Mouse (Mus musculus): ENCODE data around the gene Ccr7.

Ccr7 gene

GRCm38 (mm10) chr11:99136961-99137360 lies 17.9 kb downstream of the Ccr7 start:
- DNase-seq = no peak

DNA sequence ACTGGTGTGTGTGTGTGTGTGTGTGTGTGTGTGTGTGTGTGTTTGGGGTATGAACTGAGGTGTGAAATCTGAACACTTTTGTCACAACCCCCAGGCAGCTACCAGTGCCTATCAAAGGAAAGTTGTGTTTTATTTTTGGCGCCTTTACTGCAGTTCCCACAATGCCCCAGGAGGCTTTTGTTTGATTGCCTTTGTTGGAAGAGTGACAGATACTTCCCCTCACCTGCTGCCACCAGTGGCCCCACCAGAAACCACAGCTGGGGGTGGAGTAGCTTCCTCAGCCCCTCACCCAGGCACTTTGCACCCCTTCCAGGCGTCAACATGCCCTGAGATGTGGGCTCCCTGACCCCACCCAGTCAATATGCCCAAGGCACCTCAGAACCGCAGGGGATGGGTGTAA lies 18.5 kb downstream of the Ccr7 start:
- no peak for DNase-seq

DNA sequence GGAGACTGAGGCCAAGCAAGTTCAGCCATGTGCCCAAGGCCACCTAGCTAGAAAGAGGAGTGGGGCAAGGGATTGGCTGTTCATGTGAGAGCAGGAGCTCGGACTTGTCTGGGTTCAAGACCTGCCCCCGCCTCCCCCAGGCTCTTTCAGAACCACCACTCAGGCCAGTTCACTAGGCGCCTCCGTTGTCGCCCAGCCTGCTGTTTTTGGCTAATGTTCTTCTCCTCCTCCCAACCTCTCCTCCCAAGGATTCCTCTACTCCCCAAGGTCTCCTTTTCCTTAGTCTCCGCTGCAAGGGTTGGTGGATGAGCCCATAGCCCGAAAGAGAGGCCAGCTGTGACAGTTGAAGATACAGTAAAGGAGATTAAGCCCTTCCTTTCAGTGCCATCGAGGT lies 19.8 kb downstream of the Ccr7 start:
- no peak for DNase-seq

GRCm38 (mm10) chr11:99134266-99135046 lies 20.4 kb downstream of the Ccr7 start:
- no peak for DNase-seq

- DNase-seq = no peak
Measured at GRCm38 (mm10) chr11:99133285-99133897, 21.5 kb downstream of the Ccr7 start.

- DNase-seq = no peak
Measured at GRCm38 (mm10) chr11:99132091-99132730, 22.7 kb downstream of the Ccr7 start.

- DNase-seq = no peak
Measured at GRCm38 (mm10) chr11:99131463-99131840, 23.4 kb downstream of the Ccr7 start.

GRCm38 (mm10) chr11:99130736-99131462 lies 24.0 kb downstream of the Ccr7 start:
- DNase-seq = no peak

GRCm38 (mm10) chr11:99129287-99129686 lies 25.6 kb downstream of the Ccr7 start:
- no peak for DNase-seq

- peak; percentile 56 to 66 for DNase-seq
Measured at GRCm38 (mm10) chr11:99127785-99128682, 26.8 kb downstream of the Ccr7 start.

GRCm38 (mm10) chr11:99126482-99127253 lies 28.2 kb downstream of the Ccr7 start:
- DNase-seq = no peak

GRCm38 (mm10) chr11:99124635-99125029 lies 30.2 kb downstream of the Ccr7 start:
- DNase-seq = no peak

- peak; percentile 76 to 87 for DNase-seq
Measured at GRCm38 (mm10) chr11:99123977-99124634, 30.8 kb downstream of the Ccr7 start.

- no peak for DNase-seq
Measured at GRCm38 (mm10) chr11:99122703-99123102, 32.2 kb downstream of the Ccr7 start.

DNA sequence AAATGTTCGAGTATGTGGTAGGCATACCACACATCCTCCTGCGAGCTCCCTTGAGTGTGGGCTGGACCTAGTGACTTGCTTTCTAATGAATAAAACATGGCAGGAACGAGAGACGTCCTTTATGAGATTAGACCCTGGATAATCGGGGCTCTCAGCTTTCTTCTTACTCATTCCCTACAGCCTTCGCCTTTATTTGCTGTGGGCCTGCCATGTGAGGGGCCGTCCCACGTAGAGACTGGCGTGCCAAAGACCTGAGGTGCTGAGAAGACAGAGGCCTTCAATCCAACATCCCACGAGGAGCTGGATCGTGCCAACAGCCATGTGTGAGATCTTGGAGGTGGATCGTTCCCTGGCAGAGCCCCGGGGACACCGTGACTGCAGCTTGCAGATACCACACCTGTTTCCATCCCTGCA lies 33.7 kb downstream of the Ccr7 start:
- DNase-seq = no peak

DNA sequence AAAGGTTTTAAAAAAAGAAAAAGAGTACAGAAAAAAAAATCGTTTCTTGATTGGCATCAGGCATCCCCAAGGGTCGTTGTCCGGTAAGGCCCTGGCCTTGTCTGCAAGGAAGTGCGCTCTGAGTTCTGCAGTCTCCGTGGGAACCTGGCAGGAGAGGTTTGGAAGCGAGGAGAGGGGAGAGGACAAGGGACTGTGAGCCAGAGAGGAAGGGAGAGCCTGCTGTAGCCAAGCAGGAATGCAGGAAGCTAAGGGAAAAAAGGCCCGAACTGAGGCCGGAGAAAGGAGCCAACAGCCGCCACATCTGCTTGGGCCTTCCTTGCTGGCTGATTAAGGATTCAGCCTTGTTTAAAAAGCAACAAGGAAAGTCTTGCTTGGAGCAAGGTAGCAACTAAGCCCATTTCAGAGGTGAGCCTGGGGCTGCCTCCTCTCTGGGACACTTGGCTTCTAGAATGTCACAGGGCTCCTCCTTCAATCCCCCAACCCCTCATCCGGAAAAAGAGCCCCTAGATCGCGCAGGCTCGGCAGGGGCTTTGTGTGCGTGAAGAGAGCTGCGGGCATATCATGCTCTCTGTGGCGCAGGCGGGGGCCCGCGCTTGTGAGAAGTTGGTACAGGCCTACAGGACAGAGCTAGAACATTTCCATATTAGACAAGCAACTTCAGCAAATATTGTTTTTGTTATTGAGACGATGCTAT lies 34.2 kb downstream of the Ccr7 start:
- peak; percentile 42 to 50 for DNase-seq

DNA sequence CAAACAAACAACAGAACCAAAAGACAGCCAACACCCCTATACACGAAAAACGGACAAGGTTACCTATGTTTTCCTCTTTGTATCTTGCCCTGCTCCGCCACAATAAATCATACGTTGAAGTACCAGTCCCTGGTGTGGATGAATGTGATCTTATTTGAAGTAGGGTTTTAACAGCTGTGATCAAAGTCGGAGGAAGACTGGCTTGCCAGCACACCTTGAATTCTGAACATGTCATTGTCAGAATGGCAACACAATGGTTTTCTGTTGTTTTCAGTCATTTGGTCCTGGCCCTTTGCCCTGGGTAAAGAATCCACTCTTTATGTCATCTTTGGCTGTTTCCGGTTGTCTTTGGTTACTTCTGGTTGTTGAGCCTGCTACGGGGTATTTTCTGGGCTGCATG lies 35.9 kb downstream of the Ccr7 start:
- no peak for DNase-seq

GRCm38 (mm10) chr11:99118420-99118819 lies 36.5 kb downstream of the Ccr7 start:
- no peak for DNase-seq

- no peak for DNase-seq
Measured at GRCm38 (mm10) chr11:99117907-99118306, 37.0 kb downstream of the Ccr7 start.

- DNase-seq = no peak
Measured at GRCm38 (mm10) chr11:99115940-99116339, 38.9 kb downstream of the Ccr7 start.

Data from cerebellum, postnatal 14 days (tissue).